In the genomic region with DNA sequence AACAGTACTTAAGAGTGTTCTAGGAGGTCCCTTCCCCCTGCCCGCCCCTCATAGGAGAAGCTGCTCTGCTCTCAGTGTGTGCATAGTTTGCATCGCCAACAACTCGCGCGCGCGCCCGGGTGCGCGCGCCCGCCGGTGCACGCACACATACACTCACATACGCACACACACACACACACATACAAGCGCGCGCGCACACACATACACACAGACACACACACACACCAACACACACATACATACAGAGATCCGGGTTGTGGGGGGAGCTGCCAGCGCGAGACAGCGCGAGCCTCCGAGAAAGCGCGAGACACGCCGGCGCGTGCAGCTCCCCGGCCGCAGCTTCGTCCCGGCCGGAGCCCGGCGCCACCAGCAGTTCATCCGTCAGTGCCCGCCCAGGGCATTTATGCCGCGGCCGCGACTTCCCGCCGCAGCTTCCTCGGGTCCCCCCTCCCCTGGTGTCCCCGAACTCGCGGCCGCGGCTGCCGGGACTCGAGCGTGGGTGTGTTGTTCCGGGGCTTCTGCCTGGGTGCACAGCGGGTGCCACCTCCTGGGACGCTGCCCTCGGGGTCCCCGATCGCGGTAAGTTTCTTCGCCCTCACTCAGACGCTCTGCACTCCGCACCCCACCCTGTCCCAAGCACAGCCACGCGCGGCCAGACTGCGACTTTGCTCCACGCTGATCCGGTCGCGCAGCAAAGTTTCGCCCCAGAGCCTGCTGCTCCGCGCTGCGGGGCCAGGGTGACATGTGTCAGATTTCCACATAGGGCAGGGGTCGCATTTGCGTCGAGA, we compare ENCODE assay signal across 8 mouse cellular contexts. TPM values are rescaled to one million over a fixed set of nuclear protein-coding genes. Genes with fewer than 3 reads are reported as not detected.
A peak's percentile ranks its signal among the peaks of the same experiment; 100 is the strongest.
DNase-seq lines count a peak whose midpoint lies in the region; ATAC-seq and TF ChIP-seq lines count a peak whose summit lies in the region.

A gene (plus strand): TSS at position 167 of the 788 bp plus-strand sequence.

- H3K27me3 ChIP-seq in kidney, adult 2 months (replicated peaks; ENCODE audit: control insufficient read depth, insufficient read depth, low read length), result peaks cover 4% of the 10 kb centered on the region; the same call in 1 of the 2 replicates
- peaks cover 14% of the 10 kb centered on the region for H3K27me3 ChIP-seq in hindbrain, embryonic 10.5 days (ENCODE audit: insufficient read depth, poor library complexity, severe bottlenecking)
- H3K27me3 ChIP-seq in limb, embryonic 11.5 days (ENCODE audit: control insufficient read depth, insufficient read depth, low read length), result no peaks in the 10 kb centered on the region
- H3K27me3 ChIP-seq in midbrain, embryonic 13.5 days, result peaks cover 8% of the 10 kb centered on the region; the same call in 1 of the 2 replicates

- peak within 1 kb of the TSS; percentile 42 for H3K4me3 ChIP-seq in kidney, adult 2 months (ENCODE audit: insufficient read depth, low read depth, low read length)
- H3K4me3 ChIP-seq in hindbrain, embryonic 10.5 days, result peak within 1 kb of the TSS; percentile 78
- H3K4me3 ChIP-seq in limb, embryonic 11.5 days (ENCODE audit: low read depth, low read length), result peak within 1 kb of the TSS; percentile 69
- peak within 1 kb of the TSS; percentile 86 for H3K4me3 ChIP-seq in midbrain, embryonic 13.5 days (replicated peaks)

- TF ChIP-seq CTCF in kidney, adult 2 months (conservative IDR thresholded peaks at IDR 0.05; ENCODE audit: insufficient read depth, insufficient read length, low read depth, low read length), result no peak

- WGBS in kidney, adult 2 months, result under 1% methylated on average over 80 of the region's 80 CpGs
- under 1% methylated on average over 80 of the region's 80 CpGs for WGBS in hindbrain, embryonic 10.5 days
- WGBS in limb, embryonic 11.5 days, result under 1% methylated on average over 77 of the region's 80 CpGs
- WGBS in midbrain, embryonic 13.5 days, result under 1% methylated on average over 80 of the region's 80 CpGs

- H3K9ac ChIP-seq in limb, embryonic 11.5 days (ENCODE audit: low read length), result peak within 1 kb of the TSS; percentile 79
- peak within 1 kb of the TSS; percentile 84 for H3K9ac ChIP-seq in midbrain, embryonic 13.5 days (replicated peaks)

- no peak for TF ChIP-seq POLR2A in kidney, adult 2 months (IDR thresholded peaks at IDR 0.05; ENCODE audit: low read depth, low read length)

- no peak within 1 kb of the TSS for H3K27ac ChIP-seq in kidney, adult 2 months (ENCODE audit: insufficient read depth, low read depth, low read length)
- H3K27ac ChIP-seq in hindbrain, embryonic 10.5 days, result peak within 1 kb of the TSS; percentile 92
- peak within 1 kb of the TSS; percentile 92 for H3K27ac ChIP-seq in limb, embryonic 11.5 days (replicated peaks; ENCODE audit: low read depth, low read length)
- peak within 1 kb of the TSS; percentile 78 for H3K27ac ChIP-seq in midbrain, embryonic 13.5 days

- no peaks in the 10 kb centered on the region for H3K36me3 ChIP-seq in kidney, adult 2 months (ENCODE audit: control insufficient read depth, insufficient read depth, low read length)
- no peaks in the 10 kb centered on the region for H3K36me3 ChIP-seq in hindbrain, embryonic 10.5 days
- H3K36me3 ChIP-seq in limb, embryonic 11.5 days (ENCODE audit: control insufficient read depth, insufficient read depth, low read length), result no peaks in the 10 kb centered on the region
- H3K36me3 ChIP-seq in midbrain, embryonic 13.5 days, result no peaks in the 10 kb centered on the region

- DNase-seq in kidney, adult 2 months, result peak; percentile 7
- DNase-seq in kidney, adult 9 months, result no peak
- peak; percentile 34 to 46 for DNase-seq in adrenal gland, postnatal 36 days
- peak; percentile 76 for DNase-seq in forelimb bud, embryonic 11.5 days (ENCODE audit: low read depth, low spot score)
- peak; percentile 84 for DNase-seq in hindbrain, embryonic 10.5 days (ENCODE audit: low spot score)
- DNase-seq in limb, embryonic 11.5 days (ENCODE audit: low spot score), result peak; percentile 84
- peak; percentile 13 to 60 for DNase-seq in urinary bladder, adult 18-20 months (ENCODE audit: low spot score in 2 of 2)

- H3K4me1 ChIP-seq in kidney, adult 2 months (ENCODE audit: control insufficient read depth, insufficient read depth, low read length), result no peaks in the 10 kb centered on the region
- peaks cover 52% of the 10 kb centered on the region for H3K4me1 ChIP-seq in hindbrain, embryonic 10.5 days (replicated peaks)
- H3K4me1 ChIP-seq in limb, embryonic 11.5 days (ENCODE audit: control insufficient read depth, insufficient read depth, low read length), result peaks cover 8% of the 10 kb centered on the region
- peaks cover 51% of the 10 kb centered on the region for H3K4me1 ChIP-seq in midbrain, embryonic 13.5 days (replicated peaks)

- ATAC-seq in limb, embryonic 11.5 days (ENCODE audit: insufficient number of reproducible peaks, low FRiP score, low TSS enrichment, low read depth), result peak; percentile 71
- ATAC-seq in midbrain, embryonic 13.5 days, result peak; percentile 84

- H3K4me2 ChIP-seq in limb, embryonic 11.5 days (ENCODE audit: low read depth, severe bottlenecking), result peak within 1 kb of the TSS; percentile 89
- peak within 1 kb of the TSS; percentile 94 for H3K4me2 ChIP-seq in midbrain, embryonic 13.5 days (replicated peaks)

- H3K9me3 ChIP-seq in hindbrain, embryonic 10.5 days, result no peaks in the 10 kb centered on the region
- H3K9me3 ChIP-seq in limb, embryonic 11.5 days (ENCODE audit: control insufficient read depth, low read length), result no peaks in the 10 kb centered on the region
- no peaks in the 10 kb centered on the region for H3K9me3 ChIP-seq in midbrain, embryonic 13.5 days

RNA-seq across cellular contexts. Expression of the gene that starts here (rescaled TPM):
- 0.69 and 0.86 TPM in 2 replicates for polyA plus RNA-seq in kidney, adult 2 months (2012; rRNA removed)
- total RNA-seq in adrenal gland, postnatal 36 days (2021), result 1 to 10 TPM; 6.1 to 6.2 TPM
- polyA plus RNA-seq in hindbrain, embryonic 10.5 days (2016; fragmentation: Nextera tagmentation; extraction: Ambion mirVana), result 25.3 and 31.1 TPM in 2 replicates
- 24.2 and 27.3 TPM in 2 replicates for polyA plus RNA-seq in limb, embryonic 11.5 days (2014; fragmentation: Nextera tagmentation; extraction: Ambion mirVana)
- 56.7 and 71.6 TPM in 2 replicates for polyA plus RNA-seq in midbrain, embryonic 13.5 days (2015; fragmentation: Nextera tagmentation; extraction: Ambion mirVana)

Comparison
In these comparisons a context has a peak if more than half of its experiments do, and no peak if none do; other contexts are left out.
1. RNA of the gene that starts here (polyA plus RNA-seq): 56.7 to 71.6 TPM in midbrain, embryonic 13.5 days, 25.3 to 31.1 TPM in hindbrain, embryonic 10.5 days and 24.2 to 27.3 TPM in limb, embryonic 11.5 days; 0.69 to 0.86 TPM in kidney, adult 2 months; every median in the first group is over 10 times any median in the second.
2. Peak in DNase-seq and H3K4me3 ChIP-seq in kidney, adult 2 months; RNA of the gene not detected or under 1 TPM.
3. Peak in every context shown above with its lines, with median percentiles within 50 percentile points of each other: H3K4me3 ChIP-seq.